Mouse (Mus musculus) bone marrow, adult 2 months (tissue): ENCODE measurements around the gene Dusp5. TPM values are rescaled to one million over a fixed set of nuclear protein-coding genes. Genes with fewer than 3 reads are reported as not detected.
A peak's percentile ranks its signal among the peaks of the same experiment; 100 is the strongest.

ENCODE experiments used
- H3K27ac ChIP-seq: fragments of 200-500 bp; 2 replicates; pipeline ENCODE4 v1.5.1; 2012; ENCODE audit warnings: low read depth, mild to moderate bottlenecking, control low read depth, inconsistent platforms, low read length; ENCODE audit not compliant: control insufficient read depth, poor library complexity, insufficient read depth
- H3K4me1 ChIP-seq: fragments of 200-500 bp; 2 replicates; pipeline ENCODE4 v1.6.1; 2011; ENCODE audit warnings: low read length; ENCODE audit not compliant: control insufficient read depth, insufficient read depth
- H3K4me3 ChIP-seq: fragments of 200-500 bp; replicated peaks from 2 replicates; pipeline ENCODE3; 2011; ENCODE audit warnings: mild to moderate bottlenecking, low read depth, low read length, control low read depth; ENCODE audit not compliant: control insufficient read depth
- CTCF ChIP-seq: fragments of 200-500 bp; IDR thresholded peaks from 2 replicates; pipeline ENCODE4 v1.5.1; 2011; ENCODE audit warnings: low read length, control low read depth; ENCODE audit not compliant: control insufficient read depth, insufficient read depth
- POLR2A ChIP-seq: fragments of 200-500 bp; IDR thresholded peaks from 2 replicates; pipeline ENCODE4 v1.6.1; 2011; ENCODE audit warnings: low read depth, mild to moderate bottlenecking, control low read depth, low read length, borderline replicate concordance; ENCODE audit not compliant: control insufficient read depth
- WGBS: fragments of 180-500 bp; shearing (Covaris S2); methylation state at CpG from one replicate; pipeline ENCODE4 v1.1.7; 2018; 5-methylcytosine and 5-hydroxymethylcytosine counted together
- polyA plus RNA-seq: library from polyadenylated mRNA; stranded (reverse); fragments of >200 nt; gene quantifications from 2 replicates; pipeline ENCODE4 v1.2.4, GENCODE M21; 2011; ENCODE audit warnings: low replicate concordance; ENCODE audit not compliant: missing spikeins, insufficient read depth, insufficient read length

Dusp5 gene
- 4.4 and 9.7 TPM in 2 replicates for polyA plus RNA-seq

DNA sequence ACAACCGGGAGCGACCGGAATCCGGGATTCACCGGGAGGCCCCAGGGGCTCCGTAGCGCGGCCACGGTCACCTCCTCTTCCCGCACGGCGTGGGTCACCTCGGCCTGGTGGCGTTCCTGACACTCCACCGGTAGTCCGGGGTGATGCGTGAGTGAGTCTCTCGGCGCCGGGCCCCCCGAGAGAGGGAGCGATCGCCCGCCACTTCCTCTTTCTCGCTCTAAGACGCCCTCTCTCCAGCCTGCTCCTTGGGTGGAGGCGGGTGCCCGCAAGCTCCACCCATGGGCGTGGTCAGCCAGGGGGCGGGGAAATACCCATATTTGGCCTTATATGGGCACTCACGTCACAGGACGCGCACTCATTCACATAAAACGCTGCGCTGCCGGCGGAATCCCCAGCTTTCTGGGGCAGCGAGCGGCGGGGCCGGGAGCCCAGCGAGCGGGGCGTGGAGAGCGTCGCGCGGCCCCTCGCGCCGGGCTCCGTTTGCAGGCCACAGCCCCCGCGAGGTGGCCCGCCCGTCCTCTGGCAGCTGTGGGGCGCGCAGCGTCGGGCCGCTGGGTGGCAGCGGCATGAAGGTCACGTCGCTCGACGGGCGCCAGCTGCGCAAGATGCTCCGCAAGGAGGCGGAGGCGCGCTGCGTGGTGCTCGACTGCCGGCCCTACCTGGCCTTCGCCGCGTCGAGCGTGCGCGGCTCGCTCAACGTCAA, at the start of gene Dusp5:
Gene Dusp5, plus strand, starts transcription at position 358 of the 703 bp plus-strand sequence.
- TF ChIP-seq CTCF = peak; percentile 13; the same call in 1 of the 2 replicates
- TF ChIP-seq POLR2A = peak; percentile 82; the same call in 1 of the 2 replicates
- under 1% methylated on average over 75 of the region's 84 CpGs for WGBS
- Histone ChIP-seq H3K4me3 (peak within 1 kb of the TSS; percentile 72), H3K4me1 (no peaks in the 10 kb centered on the region), H3K27ac (peak within 1 kb of the TSS; percentile 80)

DNA sequence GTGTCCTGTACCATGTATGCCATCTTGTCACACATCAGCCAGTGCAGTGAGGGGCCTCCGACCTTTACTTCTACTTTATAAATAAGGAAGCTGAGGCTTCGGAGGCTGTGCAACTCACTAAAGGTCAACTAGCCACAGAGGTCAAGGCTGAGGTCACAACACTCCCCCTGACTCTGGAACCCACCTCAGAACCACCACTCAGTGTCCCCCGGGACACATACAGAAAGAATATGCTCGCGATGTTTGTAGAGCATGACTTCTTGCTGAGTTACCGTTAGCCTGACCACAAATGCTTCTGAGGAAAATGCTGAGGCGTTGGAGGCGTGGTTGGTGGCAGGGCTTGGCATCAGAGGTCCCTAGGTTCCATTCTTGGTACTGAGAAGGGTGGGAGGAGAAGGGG, 49.3 kb upstream of the Dusp5 start:
- WGBS = 4% methylated on average over 8 of the region's 8 CpGs
- TF ChIP-seq CTCF = no peak
- TF ChIP-seq POLR2A = no peak
- peak overlapping the region; percentile 46; the same call in 1 of the 2 replicates for H3K27ac ChIP-seq
- no peak overlapping the region for H3K4me3 ChIP-seq
- H3K4me1 ChIP-seq = peaks cover 6% of the 10 kb centered on the region

DNA sequence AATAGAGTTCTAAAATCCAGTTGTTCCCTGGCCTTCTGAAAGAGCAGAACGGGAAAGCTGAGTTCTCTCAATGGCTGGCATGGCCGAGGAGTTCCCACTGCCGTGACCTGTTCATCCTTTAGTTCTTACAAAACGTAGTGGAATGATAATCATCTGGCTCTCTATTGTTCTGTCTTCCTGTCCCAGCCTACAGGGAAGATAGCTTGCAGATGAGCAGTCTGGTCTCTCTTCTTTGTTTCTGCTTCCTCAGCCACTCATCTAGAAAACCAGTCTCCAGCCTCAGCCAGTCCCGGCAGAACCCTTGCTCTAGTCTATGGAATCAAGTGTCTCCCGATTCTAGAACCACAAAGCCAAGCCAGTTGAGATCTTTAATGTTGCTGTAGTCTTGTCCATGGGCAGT, 46.8 kb upstream of the Dusp5 start:
- Histone ChIP-seq H3K4me3 (no peak overlapping the region), H3K4me1 (peaks cover 6% of the 10 kb centered on the region), H3K27ac (no peak overlapping the region)
- TF ChIP-seq POLR2A (no peak), CTCF (no peak)
- WGBS = 63% methylated on average over 6 of the region's 6 CpGs

DNA sequence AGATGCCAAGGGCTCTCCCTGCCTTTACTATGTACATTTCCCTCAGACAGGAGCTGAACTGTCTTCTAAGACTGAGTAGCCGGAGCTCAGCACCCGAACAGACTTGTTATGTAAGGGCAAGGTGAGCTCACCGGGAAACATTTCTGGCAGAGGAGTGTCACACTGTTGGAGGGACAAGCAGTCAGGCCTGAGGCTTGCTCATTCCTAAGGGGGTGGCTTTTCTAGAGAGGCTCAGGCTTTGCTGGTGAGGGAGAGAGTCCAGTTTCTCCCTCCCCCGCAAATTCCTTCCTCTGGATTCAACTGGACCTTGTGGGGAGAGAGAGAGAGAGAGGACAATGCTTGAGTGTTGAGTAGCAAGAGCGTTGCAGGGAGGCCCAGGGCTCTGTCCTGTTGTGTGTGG, 46.4 kb upstream of the Dusp5 start:
- Histone ChIP-seq H3K4me1 (peaks cover 6% of the 10 kb centered on the region), H3K4me3 (no peak overlapping the region), H3K27ac (no peak overlapping the region)
- no peak for TF ChIP-seq POLR2A
- TF ChIP-seq CTCF = no peak
- 88% methylated on average over 5 of the region's 5 CpGs for WGBS

DNA sequence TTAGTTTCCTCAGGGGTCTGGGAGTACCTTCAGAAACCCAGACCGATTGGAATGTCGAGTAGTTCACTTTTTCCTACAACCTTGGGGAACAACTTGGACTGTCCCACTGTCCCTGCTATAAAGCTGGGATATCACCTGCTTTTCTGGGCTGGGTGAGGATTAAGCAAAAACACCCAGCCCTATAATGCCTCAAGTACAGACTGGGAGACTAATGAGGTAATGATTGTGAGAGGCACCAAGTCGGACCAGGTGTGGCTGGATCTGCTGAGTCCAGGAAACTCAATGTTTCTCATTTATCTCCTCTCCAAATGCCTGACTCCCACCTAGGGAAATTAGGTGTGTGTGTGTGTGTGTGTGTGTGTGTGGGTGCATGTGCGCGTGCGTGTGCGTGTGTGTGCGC, 44.9 kb upstream of the Dusp5 start:
- TF ChIP-seq POLR2A = no peak
- TF ChIP-seq CTCF = no peak
- peaks cover 6% of the 10 kb centered on the region for H3K4me1 ChIP-seq
- WGBS = 89% methylated on average over 8 of the region's 8 CpGs
- no peak overlapping the region for H3K27ac ChIP-seq
- no peak overlapping the region for H3K4me3 ChIP-seq

DNA sequence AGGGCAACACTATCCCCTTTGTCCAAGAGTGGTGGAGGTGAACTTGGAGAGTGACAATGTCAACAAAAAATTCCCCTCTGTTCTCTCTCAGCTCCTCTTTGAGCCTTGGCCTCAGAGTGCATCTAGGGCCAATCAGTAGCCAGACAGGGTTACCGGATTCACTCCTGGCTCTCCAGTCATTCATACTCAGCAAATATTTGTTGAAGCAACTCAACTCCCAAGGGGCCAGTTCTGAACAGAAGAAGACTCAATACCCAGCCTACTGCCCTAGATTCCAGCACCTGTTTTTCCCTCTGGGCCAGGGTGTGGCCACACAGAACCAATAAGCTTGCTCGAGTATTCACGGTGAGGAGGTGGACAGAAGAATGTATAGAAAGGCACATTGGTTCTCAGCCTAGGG, 44.0 kb upstream of the Dusp5 start:
- Histone ChIP-seq H3K27ac (no peak overlapping the region), H3K4me1 (peaks cover 1% of the 10 kb centered on the region; the same call in 1 of the 2 replicates), H3K4me3 (no peak overlapping the region)
- 84% methylated on average over 3 of the region's 3 CpGs for WGBS
- no peak for TF ChIP-seq POLR2A
- TF ChIP-seq CTCF = no peak

DNA sequence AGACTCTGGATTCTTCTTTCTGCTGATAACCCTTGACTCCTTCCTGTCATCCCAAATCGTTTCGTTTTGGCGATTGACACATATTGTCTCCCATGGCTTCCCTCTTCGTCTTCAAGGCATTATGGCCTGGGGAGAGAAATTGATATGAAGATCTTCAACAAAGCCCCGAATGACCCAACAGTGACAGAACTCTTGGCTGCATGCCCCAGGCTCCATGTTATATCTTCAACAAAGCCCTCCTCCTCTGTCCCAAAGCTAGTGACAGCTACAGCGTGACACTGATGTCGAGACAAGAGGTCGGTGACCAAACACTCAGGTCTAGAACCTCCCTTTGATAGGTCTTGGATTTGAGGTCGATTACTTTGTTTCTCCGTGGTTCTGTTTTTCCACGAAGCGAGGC, 39.7 kb upstream of the Dusp5 start:
- TF ChIP-seq CTCF (no peak), POLR2A (no peak)
- Histone ChIP-seq H3K27ac (no peak overlapping the region), H3K4me1 (no peaks in the 10 kb centered on the region), H3K4me3 (no peak overlapping the region)
- WGBS = 75% methylated on average over 12 of the region's 12 CpGs

DNA sequence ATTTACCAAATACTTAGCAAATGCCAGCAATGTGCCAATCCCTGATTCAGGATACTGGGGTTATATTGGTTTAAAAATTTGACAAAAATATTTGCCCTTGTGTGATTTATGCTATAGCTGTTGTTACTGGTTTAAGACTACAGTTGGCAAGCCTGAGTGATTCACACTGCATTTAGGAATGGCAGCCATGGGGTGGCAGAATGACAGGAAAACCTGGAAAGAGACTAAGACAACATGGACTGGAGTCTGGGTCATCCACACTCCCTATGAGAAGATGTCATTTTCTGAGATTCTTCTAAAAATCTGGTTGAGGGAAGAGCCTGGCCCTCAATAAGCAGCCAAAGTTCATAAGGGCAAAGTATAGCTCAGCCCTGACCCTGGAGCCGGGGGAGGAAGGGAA, 39.0 kb upstream of the Dusp5 start:
- no peak overlapping the region for H3K4me3 ChIP-seq
- no peak for TF ChIP-seq CTCF
- TF ChIP-seq POLR2A = no peak
- H3K27ac ChIP-seq = no peak overlapping the region
- WGBS = 73% methylated on average over 1 of the region's 1 CpGs
- H3K4me1 ChIP-seq = peaks cover under 1% of the 10 kb centered on the region; the same call in 1 of the 2 replicates
